Mouse (Mus musculus) kidney, embryonic 16.5 days (tissue): Measurements from ENCODE around the gene Lep. TPM values are rescaled to one million over a fixed set of nuclear protein-coding genes. Genes with fewer than 3 reads are reported as not detected.

Source experiments
- ATAC-seq: fragments of 200-750 bp; cut with Nextera tagmentation; 2 replicates; pipeline ENCODE4 v1.8.0; 2017; ENCODE audit warnings: moderate TSS enrichment; ENCODE audit not compliant: low FRiP score, low TSS enrichment
- H3K27ac ChIP-seq: fragments of 300-500 bp; sonication (generic); 2 replicates; pipeline ENCODE4 v1.5.1; 2014; ENCODE audit warnings: low read length
- H3K27me3 ChIP-seq: fragments of 300-500 bp; sonication (generic); 2 replicates; pipeline ENCODE4 v1.6.1; 2014; ENCODE audit warnings: low read length, control low read depth, mixed read lengths; ENCODE audit not compliant: insufficient read depth
- H3K36me3 ChIP-seq: fragments of 300-500 bp; sonication (generic); 2 replicates; pipeline ENCODE4 v1.6.1; 2014; ENCODE audit warnings: low read length, control low read depth, mixed read lengths; ENCODE audit not compliant: insufficient read depth
- H3K4me1 ChIP-seq: fragments of 300-500 bp; sonication (generic); 2 replicates; pipeline ENCODE4 v1.6.1; 2014; ENCODE audit warnings: low read length, control low read depth, mixed read lengths; ENCODE audit not compliant: insufficient read depth
- H3K4me2 ChIP-seq: fragments of 300-500 bp; sonication (generic); replicated peaks from 2 replicates; pipeline ENCODE4 v1.6.1; 2014; ENCODE audit warnings: low read depth, low read length
- H3K4me3 ChIP-seq: fragments of 300-500 bp; sonication (generic); 2 replicates; pipeline ENCODE4 v1.5.1; 2014; ENCODE audit warnings: mild to moderate bottlenecking, low read length
- H3K9ac ChIP-seq: fragments of 300-500 bp; sonication (generic); replicated peaks from 2 replicates; pipeline ENCODE4 v1.6.1; 2014; ENCODE audit warnings: low read length
- H3K9me3 ChIP-seq: fragments of 300-500 bp; sonication (generic); 2 replicates; pipeline ENCODE4 v1.6.1; 2016; ENCODE audit warnings: low read length, control low read depth
- WGBS: fragments of 180-500 bp; shearing (Covaris S2); extraction: QIAGEN DNeasy Blood & Tissue Kit; methylation state at CpG from one replicate; pipeline ENCODE4 v1.1.7; 2014; 5-methylcytosine and 5-hydroxymethylcytosine counted together
- polyA plus RNA-seq: library from polyadenylated mRNA; unstranded; fragments of >200 nt; fragmentation: Nextera tagmentation; extraction: Ambion mirVana; gene quantifications from 2 replicates; pipeline ENCODE4 v1.2.1, GENCODE M21; 2015

Lep gene
- polyA plus RNA-seq, 1 experiment from 2014 or later: not detected

GRCm38 (mm10) chr6:29023206-29023967 is 36.6 kb upstream of the Lep start:
- no peaks in the 10 kb centered on the region for H3K9me3 ChIP-seq
- H3K4me2 ChIP-seq: peak overlapping the region; percentile 22; the same call in 1 of the 2 replicates
- no peak overlapping the region for H3K9ac ChIP-seq
- WGBS: 30% methylated on average over 18 of the region's 18 CpGs
- peaks cover 7% of the 10 kb centered on the region; the same call in 1 of the 2 replicates for H3K4me1 ChIP-seq
- no peaks in the 10 kb centered on the region for H3K36me3 ChIP-seq
- no peak overlapping the region for H3K4me3 ChIP-seq
- peaks cover 7% of the 10 kb centered on the region; the same call in 1 of the 2 replicates for H3K27me3 ChIP-seq
- no peak overlapping the region for H3K27ac ChIP-seq
- ATAC-seq: peak; percentile 49

GRCm38 (mm10) chr6:29024000-29024417 is 36.0 kb upstream of the Lep start:
- Histone ChIP-seq H3K9ac (no peak overlapping the region), H3K4me2 (peak overlapping the region; percentile 22), H3K4me3 (no peak overlapping the region), H3K36me3 (no peaks in the 10 kb centered on the region), H3K4me1 (peaks cover 7% of the 10 kb centered on the region; the same call in 1 of the 2 replicates), H3K27me3 (peaks cover 5% of the 10 kb centered on the region; the same call in 1 of the 2 replicates), H3K9me3 (no peaks in the 10 kb centered on the region), H3K27ac (no peak overlapping the region)
- WGBS: 6% methylated on average over 16 of the region's 16 CpGs
- peak; percentile 57; the same call in 1 of the 2 replicates for ATAC-seq

- ATAC-seq: no peak
These were observed 34.1 kb upstream of the Lep start for GRCm38 (mm10) chr6:29025796-29026482.

GRCm38 (mm10) chr6:29026766-29027165 is 33.3 kb upstream of the Lep start:
- 43% methylated on average over 6 of the region's 6 CpGs for WGBS
- Histone ChIP-seq H3K27ac (no peak overlapping the region), H3K4me3 (no peak overlapping the region), H3K9ac (no peak overlapping the region), H3K4me1 (peaks cover 7% of the 10 kb centered on the region; the same call in 1 of the 2 replicates), H3K4me2 (no peak overlapping the region), H3K27me3 (peaks cover 5% of the 10 kb centered on the region; the same call in 1 of the 2 replicates), H3K9me3 (peaks cover 6% of the 10 kb centered on the region; the same call in 1 of the 2 replicates), H3K36me3 (no peaks in the 10 kb centered on the region)
- ATAC-seq: no peak

More at GRCm38 (mm10) chr6:29025796-29026482, 34.1 kb upstream of the Lep start:
- Histone ChIP-seq H3K9ac (no peak overlapping the region), H3K27me3 (peaks cover 5% of the 10 kb centered on the region; the same call in 1 of the 2 replicates), H3K9me3 (peaks cover 6% of the 10 kb centered on the region; the same call in 1 of the 2 replicates), H3K36me3 (no peaks in the 10 kb centered on the region), H3K4me3 (no peak overlapping the region), H3K4me1 (peaks cover 7% of the 10 kb centered on the region; the same call in 1 of the 2 replicates), H3K4me2 (no peak overlapping the region), H3K27ac (no peak overlapping the region)
- 38% methylated on average over 12 of the region's 12 CpGs for WGBS

- H3K4me3 ChIP-seq: no peak overlapping the region
- 62% methylated on average over 5 of the region's 5 CpGs for WGBS
- no peak for ATAC-seq
These were observed 31.9 kb upstream of the Lep start for GRCm38 (mm10) chr6:29028129-29028528.

GRCm38 (mm10) chr6:29029521-29029920 is 30.5 kb upstream of the Lep start:
- Histone ChIP-seq H3K36me3 (no peaks in the 10 kb centered on the region), H3K9me3 (peaks cover 6% of the 10 kb centered on the region; the same call in 1 of the 2 replicates), H3K4me1 (no peaks in the 10 kb centered on the region), H3K4me2 (no peak overlapping the region), H3K27me3 (peaks cover 5% of the 10 kb centered on the region; the same call in 1 of the 2 replicates), H3K9ac (no peak overlapping the region), H3K4me3 (no peak overlapping the region), H3K27ac (no peak overlapping the region)
- 74% methylated on average over 6 of the region's 6 CpGs for WGBS
- no peak for ATAC-seq

More at GRCm38 (mm10) chr6:29028129-29028528, 31.9 kb upstream of the Lep start:
- no peaks in the 10 kb centered on the region for H3K4me1 ChIP-seq
- no peak overlapping the region for H3K27ac ChIP-seq
- no peak overlapping the region for H3K4me2 ChIP-seq
- peaks cover 5% of the 10 kb centered on the region; the same call in 1 of the 2 replicates for H3K27me3 ChIP-seq
- no peak overlapping the region for H3K9ac ChIP-seq
- H3K9me3 ChIP-seq: peaks cover 6% of the 10 kb centered on the region; the same call in 1 of the 2 replicates
- no peaks in the 10 kb centered on the region for H3K36me3 ChIP-seq

- ATAC-seq: no peak
- H3K27ac ChIP-seq: no peak overlapping the region
- H3K4me3 ChIP-seq: no peak overlapping the region
- H3K36me3 ChIP-seq: no peaks in the 10 kb centered on the region
- no peaks in the 10 kb centered on the region for H3K4me1 ChIP-seq
- H3K27me3 ChIP-seq: no peaks in the 10 kb centered on the region
- WGBS: 77% methylated on average over 6 of the region's 6 CpGs
- no peak overlapping the region for H3K4me2 ChIP-seq
- H3K9ac ChIP-seq: no peak overlapping the region
- H3K9me3 ChIP-seq: peaks cover 6% of the 10 kb centered on the region; the same call in 1 of the 2 replicates
These were observed 28.8 kb upstream of the Lep start for GRCm38 (mm10) chr6:29031216-29031615.

GRCm38 (mm10) chr6:29031704-29032310 is 28.2 kb upstream of the Lep start:
- no peaks in the 10 kb centered on the region for H3K4me1 ChIP-seq
- peaks cover 6% of the 10 kb centered on the region; the same call in 1 of the 2 replicates for H3K9me3 ChIP-seq
- no peaks in the 10 kb centered on the region for H3K36me3 ChIP-seq
- no peak overlapping the region for H3K9ac ChIP-seq
- WGBS: 88% methylated on average over 13 of the region's 13 CpGs
- no peak overlapping the region for H3K27ac ChIP-seq
- no peaks in the 10 kb centered on the region for H3K27me3 ChIP-seq
- H3K4me2 ChIP-seq: no peak overlapping the region
- no peak overlapping the region for H3K4me3 ChIP-seq
- no peak for ATAC-seq

- Histone ChIP-seq H3K27me3 (no peaks in the 10 kb centered on the region), H3K4me3 (no peak overlapping the region), H3K4me1 (no peaks in the 10 kb centered on the region), H3K27ac (no peak overlapping the region), H3K36me3 (no peaks in the 10 kb centered on the region), H3K9me3 (peaks cover 6% of the 10 kb centered on the region; the same call in 1 of the 2 replicates), H3K4me2 (no peak overlapping the region), H3K9ac (no peak overlapping the region)
- no peak for ATAC-seq
- WGBS: 84% methylated on average over 12 of the region's 12 CpGs
These were observed 27.6 kb upstream of the Lep start for GRCm38 (mm10) chr6:29032411-29032810.
